Mouse (Mus musculus) frontal cortex, postnatal 10 days (tissue): ENCODE data around the gene Ppp1r12a.

Experiments
- DNase-seq, 2 experiments: peaks; one replicate each; pipeline ENCODE4 v3.0.0; 2022; ENCODE audit warnings: low spot score in 2 of 2, mixed read lengths in 1 of 2

The Ppp1r12a gene

GRCm38 (mm10) chr10:108332571-108333541, 170.9 kb downstream of the Ppp1r12a start:
- peak; percentile 5 to 25 for DNase-seq

- no peak for DNase-seq
Measured at GRCm38 (mm10) chr10:108333642-108334041, 171.6 kb downstream of the Ppp1r12a start.
